Mouse (Mus musculus) liver, embryonic 14.5 days (tissue): ENCODE measurements around the gene Kcnk4.

ENCODE experiments used
- CTCF ChIP-seq: IDR thresholded peaks from 2 replicates; pipeline ENCODE4 v1.5.1; 2016; ENCODE audit warnings: antibody characterized with exemption, low read depth, control low read depth
- EP300 ChIP-seq: IDR thresholded peaks from 2 replicates; pipeline ENCODE4 v1.6.1; 2016; ENCODE audit warnings: antibody characterized with exemption, low read depth

- TF ChIP-seq CTCF (no peak), EP300 (no peak)
Measured at GRCm38 (mm10) chr19:6971644-6972043, 37.3 kb upstream of the Kcnk4 start.
